Mouse (Mus musculus) limb, embryonic 13.5 days (tissue): ENCODE results near the gene Atp5e. TPM values are rescaled to one million over a fixed set of nuclear protein-coding genes. Genes with fewer than 3 reads are reported as not detected.

ENCODE experiments used
- ATAC-seq: fragments of 200-750 bp; cut with Nextera tagmentation; 2 replicates; pipeline ENCODE4 v1.8.0; 2017; ENCODE audit warnings: low read depth, moderate number of reproducible peaks, moderate TSS enrichment; ENCODE audit not compliant: low FRiP score
- H3K27ac ChIP-seq: fragments of 300-500 bp; sonication (generic); 2 replicates; pipeline ENCODE4 v1.5.1; 2015; ENCODE audit warnings: inconsistent platforms, mild to moderate bottlenecking, moderate library complexity
- H3K27me3 ChIP-seq: fragments of 300-500 bp; sonication (generic); 2 replicates; pipeline ENCODE4 v1.6.1; 2015; ENCODE audit warnings: mild to moderate bottlenecking, inconsistent platforms
- H3K36me3 ChIP-seq: fragments of 300-500 bp; sonication (generic); 2 replicates; pipeline ENCODE4 v1.6.1; 2015; ENCODE audit warnings: inconsistent platforms, mild to moderate bottlenecking, moderate library complexity
- H3K4me1 ChIP-seq: fragments of 300-500 bp; sonication (generic); 2 replicates; pipeline ENCODE4 v1.6.1; 2015; ENCODE audit warnings: inconsistent platforms
- H3K4me2 ChIP-seq: fragments of 300-500 bp; sonication (generic); replicated peaks from 2 replicates; pipeline ENCODE4 v1.6.1; 2015; ENCODE audit warnings: inconsistent platforms, mild to moderate bottlenecking, moderate library complexity
- H3K4me3 ChIP-seq: fragments of 300-500 bp; sonication (generic); 2 replicates; pipeline ENCODE4 v1.5.1; 2015; ENCODE audit warnings: moderate library complexity, mild to moderate bottlenecking, inconsistent platforms
- H3K9ac ChIP-seq: fragments of 300-500 bp; sonication (generic); 2 replicates; pipeline ENCODE4 v1.6.1; 2015; ENCODE audit warnings: mild to moderate bottlenecking, inconsistent platforms
- H3K9me3 ChIP-seq: fragments of 300-500 bp; sonication (generic); 2 replicates; pipeline ENCODE4 v1.6.1; 2016; ENCODE audit warnings: inconsistent platforms
- WGBS: fragments of 180-500 bp; shearing (Covaris S2); methylation state at CpG from one replicate; pipeline ENCODE4 v1.1.7; 2015; 5-methylcytosine and 5-hydroxymethylcytosine counted together
- polyA plus RNA-seq: library from polyadenylated mRNA; unstranded; fragments of >200 nt; fragmentation: Nextera tagmentation; extraction: Ambion mirVana; gene quantifications from 2 replicates; pipeline ENCODE4 v1.2.1, GENCODE M21; 2015

The Atp5e gene
- polyA plus RNA-seq, 1 experiment from 2014 or later: 779 TPM

DNA sequence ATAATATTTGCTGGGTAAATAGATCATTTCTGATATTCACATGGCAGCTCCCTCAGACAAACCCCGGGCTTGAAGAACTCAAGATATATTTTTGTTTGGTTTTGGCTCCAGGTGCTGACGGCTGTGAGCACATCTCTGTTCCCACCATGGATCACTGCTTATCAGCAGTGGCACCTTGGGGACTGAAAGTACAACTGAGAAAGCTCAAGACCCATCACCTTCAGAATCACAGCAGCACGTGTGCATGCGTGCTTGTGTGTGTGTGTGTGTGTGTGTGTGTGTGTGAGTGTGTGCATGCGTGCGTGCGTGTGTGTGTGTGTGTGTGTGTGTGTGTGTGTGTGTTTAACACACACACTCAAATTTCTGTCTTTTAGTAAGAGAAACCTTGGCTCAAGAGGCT, 19.5 kb downstream of the Atp5e start:
- no peak overlapping the region for H3K9ac ChIP-seq
- no peak for ATAC-seq
- H3K9me3 ChIP-seq: no peaks in the 10 kb centered on the region
- H3K4me2 ChIP-seq: no peak overlapping the region
- no peak overlapping the region for H3K4me3 ChIP-seq
- peaks cover 23% of the 10 kb centered on the region for H3K4me1 ChIP-seq
- WGBS: 88% methylated on average over 7 of the region's 7 CpGs
- H3K36me3 ChIP-seq: no peaks in the 10 kb centered on the region
- no peaks in the 10 kb centered on the region for H3K27me3 ChIP-seq
- no peak overlapping the region for H3K27ac ChIP-seq

DNA sequence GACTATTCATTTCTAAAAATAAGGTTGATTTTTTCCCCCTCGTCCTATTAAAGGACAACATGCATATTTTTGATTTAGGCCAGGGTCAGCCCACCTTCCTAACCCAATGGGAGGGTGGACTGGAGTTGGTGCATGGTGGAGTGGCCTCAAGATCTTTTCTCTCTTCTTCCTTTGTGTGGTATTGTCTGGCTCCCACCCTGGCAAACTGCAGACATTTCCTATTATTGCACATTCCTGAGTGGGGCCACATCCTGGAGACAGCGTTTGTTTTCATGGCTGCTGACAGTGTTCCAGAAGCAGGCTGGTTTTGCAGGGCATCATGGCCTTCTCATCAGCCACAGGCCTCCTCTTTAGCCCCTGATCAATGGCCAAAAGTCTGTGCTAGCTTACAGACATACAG, 20.9 kb downstream of the Atp5e start:
- Histone ChIP-seq H3K27me3 (no peaks in the 10 kb centered on the region), H3K4me3 (no peak overlapping the region), H3K9me3 (no peaks in the 10 kb centered on the region), H3K4me1 (peaks cover 34% of the 10 kb centered on the region), H3K27ac (no peak overlapping the region), H3K36me3 (no peaks in the 10 kb centered on the region), H3K4me2 (no peak overlapping the region), H3K9ac (no peak overlapping the region)
- 40% methylated on average over 2 of the region's 2 CpGs for WGBS
- ATAC-seq: no peak

DNA sequence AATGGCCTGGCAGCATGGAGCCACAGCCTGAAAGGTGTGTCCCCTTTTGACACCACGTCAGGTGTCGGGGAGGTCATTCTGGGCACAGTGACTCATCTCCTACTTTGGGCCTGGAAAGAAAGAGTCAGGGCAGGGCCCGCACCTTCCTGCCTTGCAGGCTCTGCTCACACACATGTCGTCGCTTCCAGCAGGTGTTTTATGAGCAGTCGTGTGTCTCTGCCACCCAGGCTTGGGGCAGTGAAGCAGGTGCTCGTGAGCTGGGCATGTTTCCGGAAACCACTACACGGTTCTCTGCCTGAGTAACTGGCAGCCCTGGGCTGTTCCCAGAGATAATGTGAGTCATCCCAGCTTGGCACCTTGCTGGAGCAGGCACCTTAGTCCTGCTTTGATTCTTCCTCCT, 21.4 kb downstream of the Atp5e start:
- whole genome bisulfite sequencing: 50% methylated on average over 9 of the region's 9 CpGs
- Histone ChIP-seq H3K4me2 (no peak overlapping the region), H3K27ac (no peak overlapping the region), H3K9ac (no peak overlapping the region), H3K9me3 (no peaks in the 10 kb centered on the region), H3K4me1 (peaks cover 40% of the 10 kb centered on the region), H3K36me3 (no peaks in the 10 kb centered on the region), H3K27me3 (no peaks in the 10 kb centered on the region), H3K4me3 (no peak overlapping the region)
- no peak for ATAC-seq

DNA sequence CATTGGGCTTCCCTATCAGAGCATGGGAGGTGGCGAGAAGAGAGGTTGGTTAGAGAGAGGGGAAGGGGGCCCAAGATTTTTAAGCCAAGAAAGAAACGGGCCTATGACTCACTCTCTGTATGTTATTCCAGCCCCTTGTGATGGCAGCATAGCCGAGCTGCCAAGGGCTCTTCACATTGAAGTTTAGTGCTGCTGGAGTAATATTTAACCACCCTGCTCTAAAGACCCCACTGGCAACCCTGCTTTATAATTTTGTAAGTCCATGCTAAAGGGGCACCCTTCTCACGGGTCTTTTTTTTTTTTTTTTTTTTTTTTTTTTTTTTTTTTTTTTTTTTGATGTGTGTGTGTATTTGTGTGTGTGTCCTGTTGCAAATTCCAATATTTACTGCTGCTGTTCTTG, 22.0 kb downstream of the Atp5e start:
- no peak overlapping the region for H3K9ac ChIP-seq
- H3K27ac ChIP-seq: no peak overlapping the region
- peaks cover 44% of the 10 kb centered on the region for H3K4me1 ChIP-seq
- no peak overlapping the region for H3K4me2 ChIP-seq
- no peaks in the 10 kb centered on the region for H3K27me3 ChIP-seq
- peaks cover 3% of the 10 kb centered on the region; the same call in 1 of the 2 replicates for H3K36me3 ChIP-seq
- no peaks in the 10 kb centered on the region for H3K9me3 ChIP-seq
- H3K4me3 ChIP-seq: no peak overlapping the region
- no peak for ATAC-seq
- 74% methylated on average over 4 of the region's 4 CpGs for WGBS

DNA sequence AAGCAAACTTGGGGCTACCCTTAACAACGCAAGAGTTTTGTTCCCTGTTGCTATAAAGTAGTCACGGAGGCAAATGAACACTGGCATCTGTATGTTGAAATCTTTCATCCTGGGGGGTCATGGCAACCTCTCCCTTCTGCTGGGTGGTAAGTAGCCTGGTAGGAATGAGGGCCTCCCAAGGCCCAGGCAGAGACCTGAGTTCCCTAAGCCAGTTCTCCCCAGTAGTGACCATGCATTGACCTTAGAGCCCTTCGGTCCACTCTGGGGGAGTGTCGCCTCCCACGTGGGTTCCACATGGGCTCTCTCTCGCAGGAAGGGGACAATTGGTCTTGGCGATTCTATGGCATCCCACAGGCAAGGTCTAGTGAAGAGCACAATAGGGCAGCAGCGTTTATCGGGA, 23.9 kb downstream of the Atp5e start:
- Histone ChIP-seq H3K9me3 (no peaks in the 10 kb centered on the region), H3K4me3 (no peak overlapping the region), H3K27me3 (no peaks in the 10 kb centered on the region), H3K4me1 (peaks cover 36% of the 10 kb centered on the region), H3K9ac (no peak overlapping the region), H3K36me3 (peaks cover 19% of the 10 kb centered on the region), H3K4me2 (no peak overlapping the region), H3K27ac (no peak overlapping the region)
- WGBS: 81% methylated on average over 9 of the region's 9 CpGs
- ATAC-seq: no peak

DNA sequence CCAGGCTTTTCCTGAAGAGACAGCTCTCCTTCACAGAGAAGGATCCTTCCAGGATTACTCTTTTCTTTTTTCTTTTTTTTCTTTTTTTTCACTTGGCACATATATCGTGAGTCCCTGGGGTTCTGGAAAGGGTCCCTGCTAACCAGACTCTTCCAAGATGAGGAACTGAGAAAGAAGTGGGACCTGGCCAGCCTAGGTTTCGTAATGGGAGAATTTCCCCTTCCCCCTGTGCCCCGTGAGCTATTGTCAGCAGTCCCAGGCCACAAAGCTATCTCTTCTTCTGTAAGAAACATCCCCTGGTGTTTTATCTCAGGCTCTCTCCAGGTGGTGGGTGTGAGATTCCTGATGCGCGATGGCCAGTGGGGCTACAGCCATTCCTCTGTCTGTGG, 24.5 kb downstream of the Atp5e start:
- Histone ChIP-seq H3K4me3 (peak overlapping the region; percentile 62), H3K36me3 (peaks cover 25% of the 10 kb centered on the region), H3K4me1 (peaks cover 36% of the 10 kb centered on the region), H3K27me3 (no peaks in the 10 kb centered on the region), H3K9ac (peak overlapping the region; percentile 70), H3K27ac (no peak overlapping the region), H3K9me3 (no peaks in the 10 kb centered on the region), H3K4me2 (peak overlapping the region; percentile 81)
- WGBS: 62% methylated on average over 5 of the region's 5 CpGs
- ATAC-seq: no peak

DNA sequence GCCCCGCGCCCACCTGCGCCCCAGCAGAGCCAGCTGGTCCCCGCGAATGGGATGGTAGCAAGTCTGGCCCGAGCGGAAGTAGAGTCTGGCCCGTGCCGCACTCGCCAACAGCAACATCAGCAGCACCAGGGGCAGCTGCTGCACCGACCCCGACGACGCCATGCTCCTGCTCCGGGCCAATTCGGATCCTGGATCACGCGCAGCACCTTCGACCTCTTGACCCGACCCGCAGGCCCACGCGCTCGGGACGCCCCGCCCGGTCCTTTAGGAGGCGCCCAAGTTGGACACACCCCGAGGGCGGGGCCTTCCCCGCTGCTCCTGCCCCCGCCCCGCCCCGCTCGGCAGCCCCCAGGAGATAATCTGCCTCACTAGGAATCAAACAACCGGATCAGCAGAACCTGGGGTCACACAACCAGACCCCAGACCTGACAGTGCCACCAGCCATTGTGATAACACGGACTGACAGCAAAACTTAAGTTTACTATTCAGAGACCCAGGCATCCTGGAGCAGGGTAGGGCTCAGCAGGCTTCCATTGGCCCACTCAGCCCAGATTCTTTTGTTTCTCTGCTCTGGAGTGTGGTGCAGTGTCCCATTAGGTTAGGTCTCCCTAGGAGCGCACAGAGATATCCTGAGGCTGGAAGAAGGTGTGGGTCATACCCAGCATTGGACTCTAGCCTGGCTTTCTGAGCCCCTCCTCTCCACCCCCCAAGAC, 25.0 kb downstream of the Atp5e start, which contains the start of gene Ctsz:
TSS of gene Ctsz (minus strand) at position 303 of the 713 bp plus-strand sequence.
- peak; percentile 75 for ATAC-seq
- H3K27ac ChIP-seq: no peak within 1 kb of the TSS
- WGBS: 1% methylated on average over 38 of the region's 38 CpGs

DNA sequence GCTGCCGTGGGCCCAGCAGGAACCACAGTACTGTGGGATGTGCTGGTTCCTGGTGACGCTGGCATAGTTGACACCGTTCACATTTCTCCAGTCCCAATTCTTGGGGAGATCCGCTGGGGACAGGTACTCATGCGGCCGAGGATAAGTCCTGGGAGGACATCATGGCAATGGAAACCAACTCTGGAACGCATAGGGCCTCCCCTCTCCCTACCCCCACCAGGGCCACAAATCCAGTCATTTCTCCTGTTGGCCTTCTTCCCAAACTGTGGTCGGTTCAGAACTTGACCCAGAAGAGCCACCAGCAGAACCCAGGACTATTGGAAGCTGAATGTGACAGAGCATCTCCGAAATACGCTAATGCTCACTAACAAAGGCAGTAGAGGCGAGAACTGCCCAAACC, 25.7 kb downstream of the Atp5e start:
- no peak for ATAC-seq
- no peak overlapping the region for H3K27ac ChIP-seq
- WGBS: 73% methylated on average over 11 of the region's 11 CpGs

More for the DNA sequence above, 25.0 kb downstream of the Atp5e start, which contains the start of gene Ctsz:
- Histone ChIP-seq H3K4me3 (peak within 1 kb of the TSS; percentile 62), H3K9me3 (no peaks in the 10 kb centered on the region), H3K4me2 (peak within 1 kb of the TSS; percentile 81), H3K9ac (peak within 1 kb of the TSS; percentile 70), H3K4me1 (peaks cover 36% of the 10 kb centered on the region), H3K27me3 (no peaks in the 10 kb centered on the region), H3K36me3 (peaks cover 25% of the 10 kb centered on the region)

DNA sequence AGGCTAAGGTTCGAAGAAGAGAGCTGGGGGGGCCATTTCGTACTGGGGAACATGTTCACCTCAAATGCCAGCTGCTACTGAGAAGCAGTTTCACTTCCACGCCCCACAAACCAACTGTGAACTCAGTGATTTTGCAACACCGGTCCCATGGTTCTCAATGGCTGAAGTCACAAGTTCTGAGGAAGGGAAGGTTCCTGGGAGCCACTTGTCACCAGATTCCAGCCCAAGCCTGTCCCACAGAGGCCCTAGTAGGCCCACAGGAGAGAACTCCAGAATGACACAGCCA, 26.3 kb downstream of the Atp5e start:
- Histone ChIP-seq H3K4me2 (peak overlapping the region; percentile 81), H3K27me3 (no peaks in the 10 kb centered on the region), H3K4me1 (peaks cover 27% of the 10 kb centered on the region), H3K27ac (no peak overlapping the region), H3K9me3 (no peaks in the 10 kb centered on the region), H3K4me3 (peak overlapping the region; percentile 62), H3K36me3 (peaks cover 37% of the 10 kb centered on the region), H3K9ac (no peak overlapping the region)
- no peak for ATAC-seq
- WGBS: 93% methylated on average over 4 of the region's 4 CpGs

More for the DNA sequence above, 25.7 kb downstream of the Atp5e start:
- Histone ChIP-seq H3K9me3 (no peaks in the 10 kb centered on the region), H3K9ac (peak overlapping the region; percentile 70), H3K27me3 (no peaks in the 10 kb centered on the region), H3K4me3 (peak overlapping the region; percentile 62), H3K4me2 (peak overlapping the region; percentile 81), H3K36me3 (peaks cover 32% of the 10 kb centered on the region), H3K4me1 (peaks cover 32% of the 10 kb centered on the region)

DNA sequence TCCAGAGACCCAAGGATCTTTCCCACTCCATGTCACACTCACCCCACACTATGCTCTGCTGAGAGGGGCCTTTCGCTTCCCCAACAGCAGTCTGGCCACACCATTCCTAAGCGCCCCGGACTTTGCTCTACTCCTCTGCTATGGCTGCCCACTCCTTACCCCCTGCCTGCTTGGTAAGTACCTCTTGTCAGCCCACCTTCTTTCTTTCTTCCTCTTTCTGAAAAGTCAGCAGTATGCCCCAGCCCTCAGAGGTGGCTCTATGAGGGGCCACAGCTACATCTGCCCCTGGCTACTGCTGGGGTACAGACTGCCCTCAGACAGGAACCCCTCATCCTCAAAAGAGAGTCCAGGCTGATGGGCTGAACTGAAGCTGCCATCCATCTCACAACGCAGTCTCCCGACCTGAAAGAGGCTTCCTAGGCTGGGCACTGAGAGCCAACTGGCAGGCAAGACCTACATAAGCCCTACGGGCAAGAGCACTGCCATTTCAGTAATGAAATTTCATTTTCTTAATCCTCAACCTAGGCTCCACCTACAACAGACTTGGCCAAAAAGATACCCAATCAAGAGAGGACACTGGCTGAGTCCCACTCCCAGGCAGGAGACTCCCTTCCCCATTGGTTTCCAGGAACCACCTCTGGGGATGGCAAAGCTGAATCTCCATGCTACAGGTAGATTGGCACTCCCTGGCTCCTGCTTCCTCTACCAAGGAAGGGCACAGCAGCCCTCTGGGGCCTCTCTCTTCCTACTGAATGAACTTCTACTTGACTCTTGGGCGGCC, 26.8 kb downstream of the Atp5e start:
- Histone ChIP-seq H3K4me3 (no peak overlapping the region), H3K36me3 (peaks cover 42% of the 10 kb centered on the region), H3K9me3 (no peaks in the 10 kb centered on the region), H3K27ac (no peak overlapping the region), H3K4me1 (peaks cover 25% of the 10 kb centered on the region), H3K9ac (0 out of 2 replicates have a peak overlapping the region, but pooled peaks have one; percentile 9), H3K4me2 (peak overlapping the region; percentile 81; the same call in 1 of the 2 replicates), H3K27me3 (no peaks in the 10 kb centered on the region)
- no peak for ATAC-seq
- 92% methylated on average over 7 of the region's 7 CpGs for WGBS

DNA sequence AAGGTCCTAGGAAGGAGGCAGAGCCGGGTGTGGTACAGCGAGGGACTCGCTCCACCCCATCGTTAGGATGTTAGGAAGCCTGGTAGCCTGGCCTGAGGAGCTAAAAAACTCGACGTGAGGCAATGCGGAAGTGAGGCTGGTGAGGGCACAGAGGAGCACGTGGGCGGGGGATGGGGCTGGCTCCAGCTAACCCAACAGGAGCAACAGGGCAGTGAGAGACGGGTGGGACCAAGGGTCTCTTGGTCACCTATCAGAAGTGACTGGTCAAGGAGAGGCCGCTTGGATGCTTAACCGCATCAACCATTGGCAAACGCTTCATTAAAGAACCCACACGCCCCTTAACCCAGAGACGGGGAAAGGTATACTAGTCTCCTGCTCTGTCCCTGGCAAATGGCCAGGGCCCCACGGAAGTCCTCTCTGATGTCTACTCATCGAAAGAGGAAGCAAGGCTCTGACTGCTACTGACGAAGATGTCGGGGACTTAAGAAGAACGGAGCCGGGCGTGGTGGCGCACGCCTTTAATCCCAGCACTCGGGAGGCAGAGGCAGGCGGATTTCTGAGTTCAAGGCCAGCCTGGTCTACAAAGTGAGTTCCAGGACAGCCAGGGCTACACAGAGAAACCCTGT, 27.7 kb downstream of the Atp5e start:
- Histone ChIP-seq H3K9ac (no peak overlapping the region), H3K4me2 (no peak overlapping the region), H3K27me3 (no peaks in the 10 kb centered on the region), H3K4me1 (peaks cover 25% of the 10 kb centered on the region), H3K36me3 (peaks cover 42% of the 10 kb centered on the region), H3K9me3 (no peaks in the 10 kb centered on the region), H3K4me3 (no peak overlapping the region), H3K27ac (no peak overlapping the region)
- ATAC-seq: no peak
- 87% methylated on average over 26 of the region's 26 CpGs for WGBS

DNA sequence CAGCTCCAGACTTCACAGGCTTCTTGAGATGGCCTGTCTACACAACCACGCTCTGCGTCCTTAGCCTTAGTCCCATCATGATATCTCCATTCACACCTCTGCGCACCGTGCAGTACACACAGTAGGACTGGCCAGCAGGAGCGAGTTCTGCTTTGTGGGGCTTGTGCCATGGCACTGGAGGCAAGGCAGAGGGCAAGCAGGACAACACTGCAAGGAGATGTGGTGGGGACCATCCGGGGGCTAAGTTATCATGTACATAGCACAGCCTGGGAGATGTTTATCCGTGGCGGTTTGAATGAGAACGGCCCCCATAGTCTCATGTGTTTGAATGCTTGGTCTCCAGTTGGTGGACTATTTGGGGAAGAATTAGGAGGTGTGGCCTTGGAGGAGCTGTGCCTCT, 29.0 kb downstream of the Atp5e start:
- peaks cover 25% of the 10 kb centered on the region for H3K4me1 ChIP-seq
- ATAC-seq: no peak
- no peaks in the 10 kb centered on the region for H3K27me3 ChIP-seq
- no peaks in the 10 kb centered on the region for H3K9me3 ChIP-seq
- H3K4me2 ChIP-seq: no peak overlapping the region
- H3K27ac ChIP-seq: no peak overlapping the region
- no peak overlapping the region for H3K9ac ChIP-seq
- 95% methylated on average over 9 of the region's 9 CpGs for WGBS
- H3K4me3 ChIP-seq: no peak overlapping the region
- H3K36me3 ChIP-seq: peaks cover 53% of the 10 kb centered on the region
